Mouse (Mus musculus) macrophage (primary cell): ENCODE results near the gene Pkd1. TPM values are rescaled to one million over a fixed set of nuclear protein-coding genes. Genes with fewer than 3 reads are reported as not detected.

Experiments
- H3K27ac ChIP-seq: fragments of 350-480 bp; formaldehyde crosslinking; 2 replicates; pipeline ENCODE4 v1.9.0; 2021
- H3K36me3 ChIP-seq: fragments of 350-480 bp; formaldehyde crosslinking; 2 replicates; pipeline ENCODE4 v1.9.0; 2021; ENCODE audit errors: inconsistent target
- H3K4me3 ChIP-seq: fragments of 350-480 bp; formaldehyde crosslinking; 2 replicates; pipeline ENCODE4 v1.9.0; 2021; ENCODE audit errors: inconsistent target
- H3K79me2 ChIP-seq: fragments of 350-480 bp; formaldehyde crosslinking; 2 replicates; pipeline ENCODE4 v1.9.0; 2021; ENCODE audit errors: inconsistent target
- WGBS: methylation state at CpG from one replicate; pipeline ENCODE4 v1.1.7; 2026; ENCODE audit warnings: inconsistent platforms; ENCODE audit not compliant: missing documents; 5-methylcytosine and 5-hydroxymethylcytosine counted together
- polyA plus RNA-seq: library from polyadenylated mRNA; stranded (reverse); fragments of 250-400 nt; gene quantifications from 3 replicates; pipeline ENCODE4 v1.2.4, GENCODE M21; 2018; ENCODE audit warnings: inconsistent platforms
- total RNA-seq, 78 experiments: library from RNA; depleted of rRNA; stranded (reverse); fragments of 250-400 nt; gene quantifications; 1 replicate in 9 of 78; 2 replicates in 24 of 78; 3 replicates in 43 of 78; 4 replicates in 2 of 78; pipeline ENCODE4 v1.2.4; 2018; ENCODE audit warnings: inconsistent platforms in 56 of 78

Gene Pkd1
- 100 to 1,000 TPM in 13 of 26 experiments, 10 to 100 TPM in 13; 25.1 to 158 (median 102) TPM for total RNA-seq (2018; cell fraction: chromatin; rRNA removed)
- 10 to 100 TPM in 25 of 26 experiments, 1 to 10 TPM in 1; 7.6 to 34.1 (median 18.5) TPM for total RNA-seq (2018; cell fraction: cytosol; rRNA removed)
- total RNA-seq (2018; cell fraction: nucleus; rRNA removed) = 100 to 1,000 TPM in 7 of 26 experiments, 10 to 100 TPM in 19; 18.4 to 169 (median 80.3) TPM
- polyA plus RNA-seq = 9.7 to 18.0 TPM (median 16.3 TPM) in 3 replicates

GRCm38 (mm10) chr17:24549618-24550415 is at the start of gene Pkd1:
Gene Pkd1, plus strand, starts transcription at chr17:24549834.
- Histone ChIP-seq H3K27ac (peak within 1 kb of the TSS; percentile 61), H3K79me2 (peaks cover 43% of the 10 kb centered on the region), H3K36me3 (no peaks in the 10 kb centered on the region), H3K4me3 (peak within 1 kb of the TSS; percentile 55)
- 0% methylated on average over 57 of the region's 72 CpGs for WGBS

DNA sequence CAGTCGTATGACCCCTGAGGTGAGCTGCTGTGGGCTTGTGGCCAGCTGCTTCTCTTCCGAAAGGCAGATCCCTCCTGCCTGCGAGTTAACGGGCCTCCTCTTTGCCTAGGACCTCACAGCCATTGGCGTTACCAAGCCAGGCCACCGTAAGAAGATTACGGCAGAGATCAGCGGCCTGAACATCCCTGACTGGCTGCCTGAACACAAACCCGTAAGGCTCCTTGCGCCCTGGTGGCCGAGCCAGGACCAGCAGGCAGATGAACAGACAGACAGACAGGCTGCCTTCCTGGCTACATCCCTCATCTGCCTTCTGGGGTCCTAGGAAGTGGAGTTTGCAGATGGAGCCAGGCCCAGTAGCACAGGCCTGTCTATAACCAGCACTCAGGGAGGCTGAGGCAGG is 47.4 kb upstream of the Pkd1 start:
- Histone ChIP-seq H3K27ac (no peak overlapping the region), H3K36me3 (no peaks in the 10 kb centered on the region), H3K79me2 (no peaks in the 10 kb centered on the region), H3K4me3 (no peak overlapping the region)
- 73% methylated on average over 11 of the region's 11 CpGs for WGBS

GRCm38 (mm10) chr17:24504085-24504484 is 45.5 kb upstream of the Pkd1 start:
- WGBS = 92% methylated on average over 10 of the region's 10 CpGs
- H3K36me3 ChIP-seq = peaks cover 12% of the 10 kb centered on the region; the same call in 1 of the 2 replicates

GRCm38 (mm10) chr17:24505286-24505955 is 44.2 kb upstream of the Pkd1 start:
- H3K27ac ChIP-seq = no peak overlapping the region
- no peak overlapping the region for H3K4me3 ChIP-seq
- WGBS = 97% methylated on average over 24 of the region's 30 CpGs
- H3K79me2 ChIP-seq = no peaks in the 10 kb centered on the region
- H3K36me3 ChIP-seq = peaks cover 25% of the 10 kb centered on the region

More at GRCm38 (mm10) chr17:24504085-24504484, 45.5 kb upstream of the Pkd1 start:
- Histone ChIP-seq H3K79me2 (no peaks in the 10 kb centered on the region), H3K4me3 (no peak overlapping the region), H3K27ac (no peak overlapping the region)

GRCm38 (mm10) chr17:24506332-24507070 is 43.1 kb upstream of the Pkd1 start:
- Histone ChIP-seq H3K27ac (no peak overlapping the region), H3K79me2 (no peaks in the 10 kb centered on the region), H3K4me3 (no peak overlapping the region), H3K36me3 (peaks cover 36% of the 10 kb centered on the region)
- WGBS = 66% methylated on average over 36 of the region's 36 CpGs

DNA sequence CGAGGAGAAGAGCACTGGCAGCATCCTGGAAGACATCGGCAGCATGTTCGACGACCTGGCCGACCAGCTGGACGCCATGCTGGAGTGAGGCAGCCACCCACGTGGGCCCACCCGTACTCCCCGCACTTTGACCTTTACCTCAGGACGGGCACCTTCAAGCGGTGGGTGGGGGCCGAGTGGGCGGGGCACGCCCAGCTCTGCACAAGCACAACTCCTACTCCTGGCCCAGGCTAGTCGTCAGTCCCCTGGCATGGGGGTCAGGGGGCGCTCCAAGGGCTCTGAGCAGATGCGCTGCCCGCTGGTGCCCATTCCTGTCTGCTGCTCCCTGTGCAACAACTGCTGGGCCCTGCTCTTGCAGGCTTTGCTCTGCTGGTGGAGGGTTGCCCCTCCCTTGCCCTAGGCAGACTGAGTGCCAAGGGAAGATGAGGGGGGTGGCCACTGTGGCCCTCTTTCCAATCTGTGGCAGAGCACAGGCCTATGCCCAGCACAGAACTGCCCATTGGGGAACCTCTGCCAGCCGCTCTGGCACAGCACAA is 42.4 kb upstream of the Pkd1 start:
- Histone ChIP-seq H3K79me2 (no peaks in the 10 kb centered on the region), H3K27ac (no peak overlapping the region), H3K4me3 (no peak overlapping the region), H3K36me3 (peaks cover 43% of the 10 kb centered on the region)
- 74% methylated on average over 16 of the region's 19 CpGs for WGBS

DNA sequence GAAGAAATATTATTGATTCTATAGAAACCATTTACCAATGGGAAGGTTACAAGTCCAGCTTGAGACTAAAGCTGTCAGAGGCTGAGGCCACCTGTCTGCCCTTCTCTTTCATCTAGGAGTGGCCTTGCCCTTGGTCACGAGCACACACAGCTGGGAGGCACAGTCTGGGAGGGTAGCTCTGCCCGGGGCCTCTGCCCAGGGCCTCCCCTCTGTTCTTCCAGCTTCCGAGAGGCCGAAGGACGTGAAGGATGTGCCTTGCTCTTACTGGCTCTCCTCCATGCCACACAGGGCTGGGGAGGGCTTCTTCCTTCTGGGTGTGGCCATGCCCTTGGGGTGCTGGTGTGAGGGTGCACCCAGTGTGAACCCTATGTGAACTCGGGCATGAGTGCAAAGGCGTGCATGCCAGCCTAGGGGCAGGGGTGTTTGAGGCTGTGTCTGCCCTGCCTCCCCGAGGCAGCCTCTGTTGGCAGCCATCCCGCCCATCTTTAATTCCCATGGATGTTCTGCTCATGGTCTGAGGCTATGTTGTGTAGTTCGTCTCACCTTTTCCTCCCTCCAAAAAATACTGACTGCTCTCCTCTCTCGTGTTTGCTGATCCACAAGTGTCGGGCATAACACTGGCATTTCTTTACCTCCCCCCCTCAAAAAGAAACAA is 41.7 kb upstream of the Pkd1 start:
- H3K79me2 ChIP-seq = no peaks in the 10 kb centered on the region
- H3K27ac ChIP-seq = no peak overlapping the region
- WGBS = 96% methylated on average over 12 of the region's 12 CpGs
- H3K4me3 ChIP-seq = no peak overlapping the region
- H3K36me3 ChIP-seq = peaks cover 47% of the 10 kb centered on the region

GRCm38 (mm10) chr17:24513609-24514008 is 36.0 kb upstream of the Pkd1 start:
- Histone ChIP-seq H3K36me3 (peaks cover 93% of the 10 kb centered on the region), H3K27ac (no peak overlapping the region), H3K4me3 (no peak overlapping the region), H3K79me2 (no peaks in the 10 kb centered on the region)
- WGBS = 73% methylated on average over 5 of the region's 5 CpGs

DNA sequence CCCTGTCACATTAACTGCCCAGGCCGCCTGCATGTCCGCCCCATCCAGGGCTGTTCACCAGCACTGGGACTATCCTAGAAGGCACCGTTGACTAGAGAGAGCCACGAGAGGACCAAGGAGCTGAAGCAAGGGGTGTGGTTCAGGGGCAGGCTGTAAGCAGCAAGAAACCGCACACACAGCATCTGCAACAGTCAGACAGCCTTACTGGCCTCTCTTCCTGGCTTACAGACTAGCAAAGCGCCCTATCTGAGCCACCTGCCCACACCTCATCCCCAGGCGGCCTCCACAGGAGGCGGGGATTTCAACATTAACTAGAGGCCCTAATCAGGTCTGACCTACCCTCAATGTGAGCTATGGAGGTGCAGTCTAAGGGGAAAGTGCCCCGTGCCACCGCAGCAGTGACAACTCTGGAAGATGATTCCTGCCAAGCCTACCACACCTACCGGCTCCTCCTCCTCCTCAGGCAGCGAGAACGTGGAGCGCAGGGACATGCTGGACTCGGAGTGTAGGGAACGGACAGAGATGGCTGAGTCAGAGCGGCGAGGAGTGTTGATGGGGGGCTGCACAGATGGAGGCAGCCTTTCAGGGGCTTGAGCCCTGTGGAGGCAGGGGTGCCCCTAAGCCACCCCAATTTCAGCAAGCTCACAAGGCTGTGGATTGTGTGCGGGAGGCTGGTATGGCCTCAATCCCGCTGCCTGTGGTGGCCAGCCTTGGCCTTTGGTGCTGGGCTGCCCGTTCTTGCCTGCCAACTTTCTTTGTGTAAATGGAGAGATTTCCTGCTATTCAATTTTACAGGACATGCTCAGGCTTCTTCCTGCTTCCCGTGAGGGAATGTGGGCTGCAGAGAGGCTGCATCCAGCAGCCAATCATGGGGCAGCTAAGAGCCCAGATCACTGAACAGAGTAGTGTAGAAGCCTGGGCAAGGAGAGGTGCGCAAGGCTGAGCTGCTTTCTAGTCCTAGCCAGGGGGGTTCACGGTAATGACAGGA is 35.1 kb upstream of the Pkd1 start:
- H3K79me2 ChIP-seq = peaks cover 6% of the 10 kb centered on the region; the same call in 1 of the 2 replicates
- 96% methylated on average over 23 of the region's 24 CpGs for WGBS
- H3K27ac ChIP-seq = no peak overlapping the region

GRCm38 (mm10) chr17:24520450-24520849 is 29.2 kb upstream of the Pkd1 start:
- no peak overlapping the region for H3K27ac ChIP-seq
- peaks cover 36% of the 10 kb centered on the region for H3K36me3 ChIP-seq
- no peak overlapping the region for H3K4me3 ChIP-seq
- H3K79me2 ChIP-seq = peaks cover 65% of the 10 kb centered on the region
- WGBS = 91% methylated on average over 4 of the region's 4 CpGs

More for the DNA sequence above, 35.1 kb upstream of the Pkd1 start:
- Histone ChIP-seq H3K4me3 (no peak overlapping the region), H3K36me3 (peaks cover 89% of the 10 kb centered on the region)

GRCm38 (mm10) chr17:24524734-24525133 is 24.9 kb upstream of the Pkd1 start:
- 83% methylated on average over 2 of the region's 2 CpGs for WGBS
- Histone ChIP-seq H3K27ac (no peak overlapping the region), H3K4me3 (no peak overlapping the region), H3K36me3 (no peaks in the 10 kb centered on the region), H3K79me2 (peaks cover 92% of the 10 kb centered on the region)

GRCm38 (mm10) chr17:24527315-24527714 is 22.3 kb upstream of the Pkd1 start:
- no peaks in the 10 kb centered on the region for H3K36me3 ChIP-seq
- H3K4me3 ChIP-seq = peak overlapping the region; percentile 76
- under 1% methylated on average over 19 of the region's 19 CpGs for WGBS
- peak overlapping the region; percentile 50 for H3K27ac ChIP-seq
- peaks cover 73% of the 10 kb centered on the region for H3K79me2 ChIP-seq
